Mouse (Mus musculus) embryonic stem cell, embryonic (primary cell): ENCODE measurements around the gene C130032M10Rik.

Experiments used
- CTCF ChIA-PET, 4 experiments: fragments of 300-600 bp in 2 of 4; fragments of 350-600 bp in 2 of 4; sonication (Branson Sonifier 250); formaldehyde crosslinking; loops; one replicate each; lab custom pipeline; 2022; ENCODE audit warnings: inconsistent platforms in 2 of 4; lab: Charles Lee
- POLR2A ChIA-PET, 4 experiments: fragments of 300-600 bp in 2 of 4; fragments of 350-600 bp in 2 of 4; sonication (Branson Sonifier 250); formaldehyde crosslinking; loops; one replicate each; lab custom pipeline; 2022; ENCODE audit warnings: antibody characterized with exemption in 4 of 4, inconsistent platforms in 1 of 4; lab: Charles Lee

The C130032M10Rik gene

DNA sequence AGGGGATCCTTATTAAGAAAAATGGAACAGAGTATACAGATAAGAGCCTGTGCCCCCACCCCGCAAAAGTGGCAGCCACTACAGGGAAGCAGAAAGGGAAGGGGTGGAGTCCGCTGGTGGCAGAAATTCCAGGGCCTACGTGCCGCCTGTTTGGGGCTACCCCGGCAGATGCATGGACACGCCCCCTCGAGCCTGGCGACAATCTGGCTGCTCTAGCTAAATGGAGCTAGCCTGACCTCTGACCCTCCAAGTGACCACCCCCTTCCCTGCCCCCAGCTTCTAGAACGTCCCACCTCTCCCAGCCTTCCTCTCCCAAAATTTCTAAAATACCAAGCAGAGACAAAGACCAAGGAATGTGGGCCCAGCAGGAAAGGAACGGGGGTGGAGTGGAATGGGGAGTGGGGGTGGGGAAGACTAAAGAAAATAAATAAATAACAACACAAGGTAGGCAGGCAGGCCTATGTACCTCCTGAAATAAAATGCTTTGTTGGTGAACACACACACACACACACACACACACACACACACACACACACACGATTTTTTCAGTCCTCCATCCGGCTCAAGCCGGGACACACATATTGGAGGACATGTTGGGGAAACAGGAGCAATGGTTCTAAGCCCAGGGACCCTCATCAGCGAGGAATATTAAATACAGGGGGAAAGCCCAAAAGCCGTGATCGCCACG is 12.6 kb downstream of the C130032M10Rik start:
- CTCF ChIA-PET: interaction anchor here in 3 of 4 experiments (0.6 to 1.4 kb wide), 11 partner anchors 10 to 199 kb away, joined by 3 to 9 read pairs (median 4); no protein-coding TSS in a partner anchor
- POLR2A ChIA-PET: interaction anchor here (0.6 to 15.0 kb wide), 46 partner anchors 8 to 769 kb away, joined by 3 to 353 read pairs (median 5); partner anchors contain the start of genes C130032M10Rik (in 2 of the 4), Ccr4 (in 2 of the 4), Trim71 (in 2 of the 4) and Cnot10 (in 1 of the 4)

DNA sequence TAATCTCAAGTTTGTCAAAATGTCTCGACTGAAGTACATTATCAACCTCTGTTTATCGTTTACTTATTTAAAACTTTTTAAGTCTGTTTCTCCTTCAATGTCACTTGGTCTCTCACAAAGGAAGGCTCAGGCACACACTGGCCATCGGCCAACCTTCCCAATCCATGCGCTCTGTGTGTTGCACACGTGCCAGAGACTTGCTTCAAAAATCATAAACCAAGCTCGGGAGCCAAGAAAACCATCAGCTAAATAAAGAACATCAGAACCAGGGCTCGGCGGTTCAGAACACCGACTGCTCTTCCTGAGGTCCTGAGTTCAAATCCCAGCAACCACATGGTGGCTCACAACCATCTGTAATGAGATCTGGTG is 13.2 kb downstream of the C130032M10Rik start:
- ChIA-PET POLR2A (interaction anchor here in 3 of 4 experiments (0.6 to 15.0 kb wide), 35 partner anchors 10 to 252 kb away, joined by 3 to 353 read pairs (median 6); partner anchors contain the start of genes C130032M10Rik (in 2 of the 3), Trim71 (in 2 of the 3), Ccr4 (in 1 of the 3) and Cnot10 (in 1 of the 3)), CTCF (interaction anchor here in 2 of 4 experiments (0.5 to 1.4 kb wide), 7 partner anchors 10 to 199 kb away, joined by 3 to 7 read pairs (median 3); no protein-coding TSS in a partner anchor)

DNA sequence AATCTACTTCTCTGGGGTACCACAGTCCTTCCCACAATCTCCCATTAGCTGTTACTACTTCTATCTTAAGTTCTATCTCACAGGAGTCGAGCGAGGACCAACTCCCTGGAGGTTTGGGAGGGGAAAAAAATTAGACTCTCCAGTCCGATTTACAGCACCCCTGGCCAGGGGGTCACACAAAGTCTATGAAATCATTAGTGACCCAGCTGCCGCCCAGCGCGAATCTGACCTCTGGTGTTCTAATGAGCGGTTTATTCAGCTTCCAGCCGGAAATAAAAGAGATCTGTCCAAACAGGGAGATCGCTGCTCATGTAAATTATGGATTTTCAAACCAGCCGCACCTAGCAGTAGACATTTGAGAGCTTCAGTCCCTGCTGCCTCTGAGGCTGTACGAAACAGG is 15.8 kb downstream of the C130032M10Rik start:
- ChIA-PET CTCF (interaction anchor here in 1 of 4 experiments (1.3 to 2.0 kb wide), 3 partner anchors 16 to 50 kb away, joined by 5 to 6 read pairs (median 5); partner anchors contain the start of gene C130032M10Rik), POLR2A (interaction anchor here in 3 of 4 experiments (0.6 to 15.0 kb wide), 21 partner anchors 10 to 243 kb away, joined by 3 to 353 read pairs (median 5); partner anchors contain the start of genes C130032M10Rik (in 2 of the 3), Ccr4 (in 1 of the 3), Glb1 (in 1 of the 3) and Tmppe (in 1 of the 3))

DNA sequence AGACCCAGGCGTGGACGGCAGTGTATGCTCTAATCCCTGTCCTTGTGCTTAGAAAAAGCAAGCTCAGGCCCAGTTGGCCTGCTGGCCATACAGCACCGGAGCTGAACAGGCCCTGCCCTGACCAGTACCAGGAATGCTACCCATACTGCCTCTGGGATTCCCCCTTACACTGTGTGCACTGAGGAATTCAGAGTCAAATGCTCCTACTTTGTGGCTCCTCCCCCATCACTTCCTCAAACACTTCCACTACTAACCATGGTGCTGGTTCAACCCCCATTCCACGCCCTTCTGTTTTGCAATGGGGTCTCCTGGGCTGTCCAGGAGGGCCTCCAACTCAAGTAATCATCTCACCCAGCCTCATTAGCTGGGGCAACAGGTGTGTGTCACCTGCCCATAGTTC is 18.4 kb downstream of the C130032M10Rik start:
- ChIA-PET POLR2A (interaction anchor here (0.6 to 15.0 kb wide), 36 partner anchors 8 to 92 kb away, joined by 3 to 353 read pairs (median 5); partner anchors contain the start of genes C130032M10Rik (in 3 of the 4), Ccr4 (in 1 of the 4) and Trim71 (in 1 of the 4)), CTCF (interaction anchor here in 3 of 4 experiments (0.6 to 3.0 kb wide), 14 partner anchors 13 to 78 kb away, joined by 3 to 15 read pairs (median 4); no protein-coding TSS in a partner anchor)

DNA sequence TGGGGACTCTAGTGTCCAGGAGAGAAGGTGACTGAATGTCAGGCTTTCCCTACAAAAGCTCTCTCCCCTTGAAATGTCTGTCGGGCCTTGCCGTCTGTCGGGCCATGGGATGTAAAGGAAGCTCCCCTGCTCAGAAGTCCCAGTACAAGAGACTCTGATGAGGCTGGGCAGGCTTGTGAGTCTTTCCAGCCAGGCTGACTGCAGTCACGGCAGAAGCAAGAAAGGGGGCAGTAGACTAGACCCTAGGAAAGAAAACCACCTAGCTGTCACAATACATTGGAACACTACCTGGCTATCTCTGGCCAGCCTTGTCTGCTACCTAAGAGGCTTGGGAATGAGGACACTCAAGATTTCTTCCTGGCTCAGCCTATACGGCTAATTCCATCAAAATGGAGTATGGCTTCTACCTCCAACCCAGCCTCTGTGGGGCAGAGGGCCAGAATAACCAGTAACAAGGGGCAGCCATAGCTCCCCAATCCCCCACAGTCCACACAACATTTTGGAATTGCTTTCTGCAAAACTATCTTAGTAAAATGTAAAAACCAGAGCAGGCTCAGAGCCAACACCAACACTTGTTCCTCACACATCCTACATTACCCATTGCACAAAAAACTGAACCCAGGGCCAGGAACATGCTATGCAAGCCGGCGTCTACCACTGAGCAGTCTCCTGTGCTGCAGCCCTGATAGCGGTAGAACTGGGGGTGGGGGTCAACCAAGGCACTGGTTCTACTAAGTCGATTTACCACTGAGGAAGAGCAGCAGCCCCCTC is 19.4 kb downstream of the C130032M10Rik start:
- CTCF ChIA-PET: interaction anchor here (0.5 to 3.0 kb wide), 25 partner anchors 8 to 129 kb away, joined by 3 to 15 read pairs (median 4); partner anchors contain the start of gene C130032M10Rik (in 2 of the 4)

DNA sequence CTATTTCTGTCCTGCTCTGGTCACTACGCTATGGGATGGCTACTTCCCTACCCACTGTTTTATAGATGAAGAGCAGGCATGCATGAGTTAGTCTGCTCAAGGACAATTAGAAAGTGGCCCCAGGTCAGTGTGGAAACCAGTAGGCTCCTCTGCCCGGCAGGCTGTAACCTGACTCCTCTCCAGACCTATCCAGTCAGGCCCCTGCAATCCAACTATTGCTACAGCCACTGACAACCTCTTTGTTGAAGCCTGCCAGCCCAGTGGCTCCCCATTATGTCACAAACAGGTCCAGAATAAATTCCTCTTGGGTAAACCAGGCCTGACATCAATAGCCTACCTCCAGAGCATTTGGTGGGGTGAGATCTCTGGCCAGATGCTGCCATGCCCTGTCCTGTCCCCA is 21.1 kb downstream of the C130032M10Rik start:
- CTCF ChIA-PET: interaction anchor here in 2 of 4 experiments (0.6 to 1.2 kb wide), 2 partner anchors 19 to 47 kb away, joined by 3 read pairs; no protein-coding TSS in a partner anchor

More for the DNA sequence above, 19.4 kb downstream of the C130032M10Rik start:
- POLR2A ChIA-PET: interaction anchor here (0.6 to 15.0 kb wide), 41 partner anchors 9 to 161 kb away, joined by 3 to 353 read pairs (median 4); partner anchors contain the start of genes C130032M10Rik (in 2 of the 4), Ccr4 (in 1 of the 4), Cnot10 (in 1 of the 4) and Trim71 (in 1 of the 4)

DNA sequence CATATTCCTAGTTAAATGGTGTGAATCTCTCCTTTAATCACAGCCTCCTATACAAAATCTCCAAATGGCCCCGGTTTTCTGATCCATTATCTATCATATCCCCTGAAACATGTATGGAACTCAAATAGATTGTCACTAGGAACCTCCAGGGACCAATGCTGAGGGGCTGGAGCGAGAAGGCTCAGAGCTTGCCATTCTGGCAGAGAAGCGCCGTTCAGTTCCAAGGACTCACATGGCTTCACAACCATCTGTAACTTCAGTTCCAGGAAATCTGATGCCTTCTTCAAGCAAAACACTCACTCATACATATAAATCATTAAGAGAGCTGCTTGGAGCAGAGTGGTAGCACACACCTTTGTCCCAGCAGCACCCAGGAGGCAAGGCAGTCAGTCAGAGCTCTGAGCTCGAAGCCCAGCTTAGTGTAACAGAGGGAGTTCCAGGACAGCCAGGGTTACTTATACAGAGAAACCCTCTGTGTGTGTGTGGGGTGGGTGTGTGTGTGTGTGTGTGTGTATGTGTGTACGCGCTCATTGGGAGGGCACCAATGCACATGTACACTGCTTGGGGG is 23.6 kb downstream of the C130032M10Rik start:
- CTCF ChIA-PET: interaction anchor here in 3 of 4 experiments (0.6 to 1.5 kb wide), 3 partner anchors 9 to 223 kb away, joined by 3 to 8 read pairs (median 4); no protein-coding TSS in a partner anchor
- POLR2A ChIA-PET: interaction anchor here (0.5 to 6.5 kb wide), 26 partner anchors 8 to 201 kb away, joined by 3 to 39 read pairs (median 4); partner anchors contain the start of gene C130032M10Rik (in 1 of the 4)

More for the DNA sequence above, 21.1 kb downstream of the C130032M10Rik start:
- POLR2A ChIA-PET: interaction anchor here in 2 of 4 experiments (0.6 to 15.0 kb wide), 8 partner anchors 9 to 42 kb away, joined by 3 to 353 read pairs (median 14); partner anchors contain the start of gene C130032M10Rik (in 1 of the 2)

DNA sequence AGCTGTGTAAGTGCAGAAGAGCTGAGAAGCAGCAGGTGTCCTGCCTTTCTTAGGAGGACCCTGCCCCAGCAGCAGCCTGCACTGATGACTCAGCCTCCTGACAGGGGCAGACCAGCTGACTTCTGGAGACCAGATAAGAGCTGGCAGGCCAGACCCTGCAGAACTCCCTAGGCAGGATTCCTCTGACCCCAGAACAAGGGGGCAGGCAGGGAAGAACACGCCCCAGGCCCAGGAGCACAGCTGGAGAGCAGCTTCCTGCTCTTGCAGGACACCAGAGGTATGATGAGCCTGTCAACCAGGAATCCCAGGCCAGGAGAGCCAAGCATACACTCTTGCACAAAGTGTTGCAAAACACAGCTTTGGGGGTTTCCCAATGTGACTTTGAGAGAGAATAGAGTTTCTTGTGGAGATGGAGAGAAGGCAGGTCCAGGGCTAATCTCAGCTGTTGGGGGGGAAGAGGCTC is 25.8 kb downstream of the C130032M10Rik start:
- ChIA-PET CTCF (interaction anchor here in 3 of 4 experiments (0.6 to 1.9 kb wide), 5 partner anchors 15 to 43 kb away, joined by 3 to 7 read pairs (median 5); no protein-coding TSS in a partner anchor), POLR2A (interaction anchor here (0.5 to 17.4 kb wide), 31 partner anchors 8 to 43 kb away, joined by 3 to 353 read pairs (median 5); partner anchors contain the start of genes C130032M10Rik (in 1 of the 4) and Trim71 (in 1 of the 4))

DNA sequence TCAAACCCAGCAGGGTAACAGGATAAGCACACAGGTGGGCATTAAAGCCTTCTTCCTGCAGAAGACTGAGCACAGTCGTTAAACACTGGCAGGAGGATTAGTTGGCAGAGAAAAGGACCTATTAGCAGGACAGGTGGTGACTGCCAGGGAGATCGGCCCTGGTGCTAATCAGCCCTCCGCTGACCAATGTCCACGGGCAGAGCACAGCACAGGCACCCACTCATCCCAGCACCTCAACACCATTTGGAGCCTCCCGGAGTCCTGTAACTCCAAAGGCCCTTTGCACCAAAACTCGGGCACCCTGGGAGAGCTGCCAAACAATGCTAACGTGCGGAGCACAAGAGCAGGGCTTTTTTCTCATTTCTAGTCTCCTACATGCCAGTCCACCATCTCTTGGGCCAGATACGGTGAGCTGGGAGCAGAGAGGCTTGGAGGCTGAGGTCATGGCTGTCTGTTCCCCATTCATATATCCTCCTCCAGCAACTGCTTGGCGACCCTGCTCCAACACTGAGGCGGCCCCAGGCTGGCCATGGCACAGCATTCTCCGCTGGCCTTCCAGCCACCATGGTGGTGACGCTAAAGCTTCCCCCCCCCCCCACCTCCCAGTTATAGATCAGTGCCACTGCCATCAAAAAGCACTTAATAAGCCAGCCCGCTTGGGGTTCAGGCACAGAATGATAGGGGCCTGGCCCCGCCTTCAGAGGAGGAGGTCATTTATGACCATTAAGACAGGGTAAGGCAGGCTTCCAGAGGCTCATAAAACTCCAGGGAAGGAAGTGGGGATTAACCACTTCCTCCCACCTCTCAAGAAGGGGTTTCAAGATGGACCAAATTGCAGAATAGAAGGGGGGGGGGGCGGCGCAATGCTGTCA is 28.6 kb downstream of the C130032M10Rik start:
- ChIA-PET CTCF (interaction anchor here in 1 of 4 experiments (1.2 kb wide), 1 partner anchor 9 kb away, joined by 3 read pairs; no protein-coding TSS in a partner anchor), POLR2A (interaction anchor here in 2 of 4 experiments (0.6 to 17.4 kb wide), 12 partner anchors 10 to 96 kb away, joined by 3 to 353 read pairs (median 3); partner anchors contain the start of genes C130032M10Rik (in 1 of the 2) and Cnot10 (in 1 of the 2))

DNA sequence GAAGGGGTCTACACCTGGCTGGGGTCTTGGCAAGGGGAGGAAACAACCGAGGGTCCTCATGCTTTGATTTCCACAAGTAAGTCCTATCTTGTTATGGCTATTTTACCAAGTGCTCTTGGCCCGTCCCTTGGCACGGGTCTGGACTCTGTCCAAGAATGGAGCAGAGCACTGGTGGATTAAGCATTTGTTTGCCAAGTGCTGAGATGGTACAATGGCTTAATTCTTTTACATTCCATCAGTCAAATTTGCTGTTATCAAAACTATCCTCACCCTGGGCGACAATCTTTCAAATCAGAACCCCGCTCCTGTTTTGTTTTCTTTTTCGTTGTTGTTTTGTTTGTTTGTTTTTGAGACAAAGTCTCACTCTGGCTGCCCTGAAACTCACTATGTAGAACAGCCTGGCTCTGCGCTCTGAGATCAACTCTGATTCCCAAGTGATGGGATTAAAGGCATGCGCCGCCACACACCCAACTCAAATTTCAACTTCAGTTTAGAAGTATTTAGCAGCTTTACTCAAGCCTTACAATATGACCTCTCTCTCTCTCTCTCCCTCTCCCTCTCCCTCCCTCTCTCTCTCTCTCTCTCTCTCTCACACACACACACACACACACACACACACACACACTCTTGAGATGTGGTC is 29.4 kb downstream of the C130032M10Rik start:
- POLR2A ChIA-PET: interaction anchor here in 2 of 4 experiments (1.0 to 17.4 kb wide), 9 partner anchors 11 to 46 kb away, joined by 3 to 353 read pairs (median 8); partner anchors contain the start of gene C130032M10Rik (in 1 of the 2)
- CTCF ChIA-PET: interaction anchor here in 1 of 4 experiments (2.9 kb wide), 1 partner anchor 11 kb away, joined by 15 read pairs; no protein-coding TSS in a partner anchor

DNA sequence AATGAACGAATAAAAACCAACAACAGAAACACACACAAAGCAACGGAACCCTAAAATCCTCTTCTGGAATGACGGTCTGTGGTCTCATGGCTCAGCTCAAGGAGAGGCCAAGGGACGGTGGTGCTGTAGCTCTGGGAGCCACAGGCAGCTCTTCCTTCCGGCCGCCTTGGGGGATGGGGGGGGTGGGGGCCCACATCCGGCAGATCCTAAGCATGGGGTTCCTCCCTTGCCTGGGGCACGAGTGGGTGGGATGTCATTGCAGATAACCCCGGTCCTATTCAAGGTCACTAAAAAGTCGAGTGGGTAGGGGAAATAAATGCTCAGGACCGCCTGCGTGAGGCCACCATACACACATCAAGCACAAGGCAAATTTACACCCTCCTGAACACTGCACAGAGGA is 31.3 kb downstream of the C130032M10Rik start:
- POLR2A ChIA-PET: interaction anchor here (0.6 to 17.4 kb wide), 34 partner anchors 8 to 589 kb away, joined by 3 to 353 read pairs (median 5); partner anchors contain the start of gene Trim71 (in 1 of the 4)
- CTCF ChIA-PET: interaction anchor here in 3 of 4 experiments (0.7 to 2.9 kb wide), 7 partner anchors 9 to 163 kb away, joined by 3 to 15 read pairs (median 3); no protein-coding TSS in a partner anchor

DNA sequence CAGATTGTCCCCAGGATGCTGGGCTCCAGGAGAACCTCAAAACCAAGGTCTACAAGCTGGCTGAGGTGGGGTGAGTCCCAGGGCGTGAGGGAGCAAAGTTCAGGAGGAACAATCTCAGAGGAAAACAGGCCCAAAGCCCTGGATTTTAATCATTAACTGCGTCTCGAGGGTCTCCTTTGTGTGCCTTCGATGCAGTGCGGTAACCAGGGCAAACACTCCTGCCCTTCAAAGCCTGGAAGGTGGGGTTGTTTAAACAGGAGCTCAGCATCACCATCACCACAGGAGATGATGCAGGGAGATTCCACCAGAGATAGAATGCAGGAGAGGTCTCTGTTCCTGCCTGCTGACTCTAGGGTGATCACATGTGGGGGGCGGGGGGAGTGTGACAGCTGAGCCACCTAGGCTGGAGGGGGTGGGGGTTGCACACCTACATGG is 32.2 kb downstream of the C130032M10Rik start:
- ChIA-PET CTCF (interaction anchor here in 3 of 4 experiments (0.5 to 2.9 kb wide), 10 partner anchors 9 to 92 kb away, joined by 3 to 15 read pairs (median 6); no protein-coding TSS in a partner anchor), POLR2A (interaction anchor here (0.6 to 17.4 kb wide), 44 partner anchors 8 to 296 kb away, joined by 3 to 353 read pairs (median 4); partner anchors contain the start of genes C130032M10Rik (in 1 of the 4), Cmtm8 (in 1 of the 4), Glb1 (in 1 of the 4) and Tmppe (in 1 of the 4))

DNA sequence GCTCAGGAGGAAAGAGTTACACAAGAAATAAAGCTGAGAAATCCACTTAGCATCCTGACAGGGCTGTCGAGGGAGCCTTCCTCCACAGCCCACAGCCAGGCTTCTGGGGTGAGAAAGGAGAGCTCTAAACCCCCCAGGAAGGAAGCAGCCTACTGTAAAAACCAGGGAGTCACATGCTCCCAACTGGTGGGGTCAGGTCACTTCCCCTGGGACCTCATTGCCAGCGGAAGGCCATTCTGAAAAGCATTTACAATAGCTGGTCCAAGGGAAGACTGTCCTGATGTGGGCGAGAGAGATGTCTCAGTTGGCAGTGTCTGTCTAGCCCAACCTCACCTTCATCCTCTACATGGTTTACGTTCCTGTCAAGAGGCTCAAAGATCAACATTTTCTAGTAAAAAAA is 33.0 kb downstream of the C130032M10Rik start:
- ChIA-PET POLR2A (interaction anchor here (0.6 to 17.4 kb wide), 37 partner anchors 7 to 1536 kb away, joined by 3 to 353 read pairs (median 5); partner anchors contain the start of genes C130032M10Rik (in 1 of the 4), Glb1 (in 1 of the 4), Tmppe (in 1 of the 4) and Trim71 (in 1 of the 4)), CTCF (interaction anchor here in 3 of 4 experiments (0.6 to 1.5 kb wide), 6 partner anchors 8 to 456 kb away, joined by 3 to 7 read pairs (median 4); no protein-coding TSS in a partner anchor)

DNA sequence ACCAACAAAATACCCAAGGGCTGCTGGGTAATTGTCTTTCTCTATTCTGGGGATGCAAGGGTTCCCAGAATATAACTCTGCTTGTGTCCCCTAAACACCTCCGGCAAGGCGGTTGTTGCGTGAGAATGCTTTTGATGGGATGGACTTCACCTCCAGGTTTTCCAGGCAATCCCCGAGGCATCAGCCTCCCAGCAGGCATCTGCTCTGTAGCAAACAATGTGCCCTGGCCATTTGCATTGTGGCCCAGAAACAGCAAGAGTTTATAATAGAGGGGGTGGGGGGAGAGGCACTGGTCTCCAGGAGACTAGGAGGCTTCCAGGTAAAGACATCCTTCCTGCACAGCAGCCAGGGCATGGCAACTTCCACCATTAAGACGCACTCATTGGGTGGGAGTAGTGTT is 33.6 kb downstream of the C130032M10Rik start:
- POLR2A ChIA-PET: interaction anchor here (0.6 to 17.4 kb wide), 28 partner anchors 7 to 148 kb away, joined by 3 to 353 read pairs (median 6); partner anchors contain the start of genes C130032M10Rik (in 1 of the 4), Glb1 (in 1 of the 4) and Tmppe (in 1 of the 4)
- CTCF ChIA-PET: interaction anchor here in 3 of 4 experiments (0.6 to 1.5 kb wide), 3 partner anchors 29 to 457 kb away, joined by 3 to 4 read pairs (median 4); no protein-coding TSS in a partner anchor
